In genomic region chr17:35920862-35921562, GRCm38 (mm10) we compare ENCODE assay signal across 8 mouse cellular contexts. TPM values are rescaled to one million over a fixed set of nuclear protein-coding genes. Genes with fewer than 3 reads are reported as not detected.
DNase-seq lines count a peak whose midpoint lies in the region; ATAC-seq and TF ChIP-seq lines count a peak whose summit lies in the region.

No protein-coding gene starts in this region.

- TF ChIP-seq CTCF in brain, embryonic 14.5 days (IDR thresholded peaks at IDR 0.05; ENCODE audit: borderline replicate concordance, extremely low read depth, insufficient read depth, insufficient read length), result peak; percentile 57; the same call in 1 of the 2 replicates
- peak; percentile 62 for TF ChIP-seq CTCF in heart, postnatal 0 days (IDR thresholded peaks at IDR 0.05; ENCODE audit: low read depth)

- DNase-seq in left cerebral cortex, postnatal 14 days (ENCODE audit: low spot score in 2 of 2), result peak; percentile 52 to 70
- no peak for DNase-seq in left cerebral cortex, postnatal 36 days (ENCODE audit: low spot score in 2 of 2)
- peak; percentile 76 for DNase-seq in brain, embryonic 14.5 days (ENCODE audit: low read depth)
- peak; percentile 72 for DNase-seq in heart, postnatal 0 days (ENCODE audit: low spot score)
- no peak for DNase-seq in liver, embryonic 11.5 days (ENCODE audit: low spot score)
- no peak for DNase-seq in spleen, postnatal 4 days (ENCODE audit: low spot score in 2 of 2)

- intact Hi-C loops in left cerebral cortex, postnatal 14 days (cut with DNase I), result loop anchor here (5.0 to 10.0 kb wide), 2 partner anchors 36 to 334 kb away; partner anchors contain the start of gene Rpp21
- intact Hi-C loops in left cerebral cortex, postnatal 36 days (cut with DNase I), result loop anchor here (5.0 kb wide), 1 partner anchor 61 kb away; the partner anchor contains the start of gene Prr3

- H3K36me3 ChIP-seq in heart, postnatal 0 days (replicated peaks; ENCODE audit: control insufficient read depth, insufficient read depth, low read length), result peaks cover 39% of the 10 kb centered on the region
- peaks cover 13% of the 10 kb centered on the region for H3K36me3 ChIP-seq in liver, embryonic 11.5 days (ENCODE audit: control insufficient read depth, insufficient read depth, low read length)
- peaks cover 19% of the 10 kb centered on the region for H3K36me3 ChIP-seq in neural tube, embryonic 14.5 days (ENCODE audit: control insufficient read depth, insufficient read depth, low read length)

- H3K9ac ChIP-seq in heart, postnatal 0 days (replicated peaks; ENCODE audit: low read depth, low read length), result no peak overlapping the region
- peak overlapping the region; percentile 100 for H3K9ac ChIP-seq in liver, embryonic 11.5 days (ENCODE audit: low read depth, low read length)
- H3K9ac ChIP-seq in neural tube, embryonic 14.5 days (replicated peaks; ENCODE audit: low read depth, low read length), result no peak overlapping the region; the same call in 1 of the 2 replicates

- H3K4me1 ChIP-seq in heart, postnatal 0 days (ENCODE audit: control insufficient read depth, insufficient read depth), result peaks cover 12% of the 10 kb centered on the region; the same call in 1 of the 2 replicates
- H3K4me1 ChIP-seq in liver, embryonic 11.5 days (replicated peaks; ENCODE audit: control insufficient read depth, insufficient read depth, low read length), result peaks cover 27% of the 10 kb centered on the region
- H3K4me1 ChIP-seq in neural tube, embryonic 14.5 days (ENCODE audit: control insufficient read depth, insufficient read depth, low read length), result peaks cover 18% of the 10 kb centered on the region

- no peak for ATAC-seq in heart, postnatal 0 days (ENCODE audit: insufficient read depth, low read depth)
- ATAC-seq in liver, embryonic 11.5 days (replicated peaks; ENCODE audit: low FRiP score), result no peak
- ATAC-seq in neural tube, embryonic 14.5 days (ENCODE audit: low read depth), result no peak
- ATAC-seq in granulocyte monocyte progenitor cell, adult 5-6 weeks (replicated peaks; ENCODE audit: poor library complexity, severe bottlenecking), result no peak

- TF ChIP-seq EP300 in heart, postnatal 0 days (IDR thresholded peaks at IDR 0.05; ENCODE audit: low read depth), result no peak

- H3K9me3 ChIP-seq in heart, postnatal 0 days (replicated peaks; ENCODE audit: control insufficient read depth, low read length), result no peaks in the 10 kb centered on the region
- no peaks in the 10 kb centered on the region for H3K9me3 ChIP-seq in liver, embryonic 11.5 days (ENCODE audit: control insufficient read depth, low read length)
- H3K9me3 ChIP-seq in neural tube, embryonic 14.5 days (ENCODE audit: control insufficient read depth, low read length), result no peaks in the 10 kb centered on the region

- no peaks in the 10 kb centered on the region for H3K27me3 ChIP-seq in heart, postnatal 0 days (ENCODE audit: control insufficient read depth, insufficient read depth, low read length)
- no peaks in the 10 kb centered on the region for H3K27me3 ChIP-seq in liver, embryonic 11.5 days (replicated peaks; ENCODE audit: control insufficient read depth, insufficient read depth, low read length)
- H3K27me3 ChIP-seq in neural tube, embryonic 14.5 days (ENCODE audit: control insufficient read depth, insufficient read depth, low read length), result no peaks in the 10 kb centered on the region

- TF ChIP-seq POLR2A in brain, embryonic 14.5 days (IDR thresholded peaks at IDR 0.05; ENCODE audit: borderline replicate concordance, extremely low read depth, insufficient read depth, insufficient read length, poor library complexity, severe bottlenecking), result no peak

- no peak overlapping the region; the same call in 1 of the 2 replicates for H3K27ac ChIP-seq in heart, postnatal 0 days (ENCODE audit: low read depth)
- peak overlapping the region; percentile 99 for H3K27ac ChIP-seq in liver, embryonic 11.5 days (ENCODE audit: low read depth, low read length)
- H3K27ac ChIP-seq in neural tube, embryonic 14.5 days (ENCODE audit: low read depth, low read length), result peak overlapping the region; percentile 97

- no peak overlapping the region for H3K4me2 ChIP-seq in heart, postnatal 0 days (ENCODE audit: low read depth, low read length)
- peak overlapping the region; percentile 99 for H3K4me2 ChIP-seq in liver, embryonic 11.5 days
- H3K4me2 ChIP-seq in neural tube, embryonic 14.5 days (ENCODE audit: low read depth, low read length), result peak overlapping the region; percentile 69

- 71% methylated on average over 5 of the region's 5 CpGs for WGBS in heart, postnatal 0 days
- WGBS in liver, embryonic 11.5 days, result 82% methylated on average over 5 of the region's 5 CpGs
- 68% methylated on average over 5 of the region's 5 CpGs for WGBS in neural tube, embryonic 14.5 days

- no peak overlapping the region for H3K4me3 ChIP-seq in heart, postnatal 0 days (ENCODE audit: low read depth, low read length)
- no peak overlapping the region for H3K4me3 ChIP-seq in liver, embryonic 11.5 days (ENCODE audit: low read depth, low read length)
- no peak overlapping the region for H3K4me3 ChIP-seq in neural tube, embryonic 14.5 days (ENCODE audit: low read depth, low read length)

RNA-seq across cellular contexts. Expression of gene Ppp1r10, which starts 4.8 kb away (rescaled TPM):
- 10 to 100 TPM; 62.1 to 68.3 TPM for total RNA-seq in left cerebral cortex, postnatal 14 days (2021)
- 10 to 100 TPM; 62.5 to 84.5 TPM for total RNA-seq in left cerebral cortex, postnatal 36 days (2021)
- 52.8 and 60.8 TPM in 2 replicates for polyA plus RNA-seq in brain, embryonic 14.5 days (2012; rRNA removed)
- 11.2 and 20.7 TPM in 2 replicates for total RNA-seq in heart, postnatal 0 days (2014; rRNA removed; ENCODE audit: low replicate concordance)
- polyA plus RNA-seq in heart, postnatal 0 days (2015; fragmentation: Nextera tagmentation; extraction: Ambion mirVana), result 14.8 and 20.2 TPM in 2 replicates
- polyA plus RNA-seq in liver, embryonic 11.5 days (2014; fragmentation: Nextera tagmentation; extraction: Ambion mirVana), result 35.4 and 39.7 TPM in 2 replicates
- polyA plus RNA-seq in neural tube, embryonic 14.5 days (2014; fragmentation: Nextera tagmentation; extraction: Ambion mirVana), result 31.9 and 39.0 TPM in 2 replicates
- total RNA-seq in granulocyte monocyte progenitor cell, adult 5-6 weeks (2014; fragmentation: Nextera tagmentation), result 78.2 and 83.9 TPM in 2 replicates
- 79.2 and 87.5 TPM in 2 replicates for total RNA-seq in granulocyte monocyte progenitor cell, adult 5-6 weeks (2017)

RNA-seq across cellular contexts. Expression of gene Mrps18b, which starts 4.8 kb away (rescaled TPM):
- 10 to 100 TPM; 40.0 to 41.7 TPM for total RNA-seq in left cerebral cortex, postnatal 14 days (2021)
- total RNA-seq in left cerebral cortex, postnatal 36 days (2021), result 10 to 100 TPM; 38.0 to 46.2 TPM
- polyA plus RNA-seq in brain, embryonic 14.5 days (2012; rRNA removed), result 43.9 and 51.4 TPM in 2 replicates
- total RNA-seq in heart, postnatal 0 days (2014; rRNA removed; ENCODE audit: low replicate concordance), result 38.0 and 73.7 TPM in 2 replicates
- 68.6 and 77.0 TPM in 2 replicates for polyA plus RNA-seq in heart, postnatal 0 days (2015; fragmentation: Nextera tagmentation; extraction: Ambion mirVana)
- polyA plus RNA-seq in liver, embryonic 11.5 days (2014; fragmentation: Nextera tagmentation; extraction: Ambion mirVana), result 167 and 172 TPM in 2 replicates
- polyA plus RNA-seq in neural tube, embryonic 14.5 days (2014; fragmentation: Nextera tagmentation; extraction: Ambion mirVana), result 65.3 and 66.2 TPM in 2 replicates
- total RNA-seq in granulocyte monocyte progenitor cell, adult 5-6 weeks (2014; fragmentation: Nextera tagmentation), result 100 and 151 TPM in 2 replicates
- 62.6 and 72.8 TPM in 2 replicates for total RNA-seq in granulocyte monocyte progenitor cell, adult 5-6 weeks (2017)

RNA-seq across cellular contexts. Expression of gene Atat1, which starts 11.1 kb away (rescaled TPM):
- 10 to 100 TPM; 64.6 to 69.9 TPM for total RNA-seq in left cerebral cortex, postnatal 14 days (2021)
- total RNA-seq in left cerebral cortex, postnatal 36 days (2021), result 10 to 100 TPM; 51.1 to 63.9 TPM
- 638 and 656 TPM in 2 replicates for polyA plus RNA-seq in brain, embryonic 14.5 days (2012; rRNA removed)
- 28.6 and 31.0 TPM in 2 replicates for total RNA-seq in heart, postnatal 0 days (2014; rRNA removed; ENCODE audit: low replicate concordance)
- polyA plus RNA-seq in heart, postnatal 0 days (2015; fragmentation: Nextera tagmentation; extraction: Ambion mirVana), result 19.1 and 19.8 TPM in 2 replicates
- 39.5 and 40.0 TPM in 2 replicates for polyA plus RNA-seq in liver, embryonic 11.5 days (2014; fragmentation: Nextera tagmentation; extraction: Ambion mirVana)
- 448 and 481 TPM in 2 replicates for polyA plus RNA-seq in neural tube, embryonic 14.5 days (2014; fragmentation: Nextera tagmentation; extraction: Ambion mirVana)
- 17.8 and 25.6 TPM in 2 replicates for total RNA-seq in granulocyte monocyte progenitor cell, adult 5-6 weeks (2014; fragmentation: Nextera tagmentation)
- 5.4 and 8.0 TPM in 2 replicates for total RNA-seq in granulocyte monocyte progenitor cell, adult 5-6 weeks (2017)

RNA-seq across cellular contexts. Expression of gene 2310061I04Rik, which starts 23.8 kb away (rescaled TPM):
- 10 to 100 TPM; 65.2 to 66.9 TPM for total RNA-seq in left cerebral cortex, postnatal 14 days (2021)
- total RNA-seq in left cerebral cortex, postnatal 36 days (2021), result 10 to 100 TPM; 58.4 to 62.0 TPM
- polyA plus RNA-seq in brain, embryonic 14.5 days (2012; rRNA removed), result 83.5 and 92.4 TPM in 2 replicates
- 32.5 and 36.6 TPM in 2 replicates for total RNA-seq in heart, postnatal 0 days (2014; rRNA removed; ENCODE audit: low replicate concordance)
- polyA plus RNA-seq in heart, postnatal 0 days (2015; fragmentation: Nextera tagmentation; extraction: Ambion mirVana), result 51.9 and 53.1 TPM in 2 replicates
- 33.7 and 34.0 TPM in 2 replicates for polyA plus RNA-seq in liver, embryonic 11.5 days (2014; fragmentation: Nextera tagmentation; extraction: Ambion mirVana)
- polyA plus RNA-seq in neural tube, embryonic 14.5 days (2014; fragmentation: Nextera tagmentation; extraction: Ambion mirVana), result 57.9 and 74.2 TPM in 2 replicates
- 97.8 and 112 TPM in 2 replicates for total RNA-seq in granulocyte monocyte progenitor cell, adult 5-6 weeks (2014; fragmentation: Nextera tagmentation)
- total RNA-seq in granulocyte monocyte progenitor cell, adult 5-6 weeks (2017), result 6.2 and 8.4 TPM in 2 replicates

RNA-seq across cellular contexts. Expression of gene Dhx16, which starts 41.4 kb away (rescaled TPM):
- 10 to 100 TPM; 30.1 to 32.1 TPM for total RNA-seq in left cerebral cortex, postnatal 14 days (2021)
- total RNA-seq in left cerebral cortex, postnatal 36 days (2021), result 10 to 100 TPM; 26.0 to 32.0 TPM
- polyA plus RNA-seq in brain, embryonic 14.5 days (2012; rRNA removed), result 66.0 and 71.9 TPM in 2 replicates
- 18.2 and 24.1 TPM in 2 replicates for total RNA-seq in heart, postnatal 0 days (2014; rRNA removed; ENCODE audit: low replicate concordance)
- polyA plus RNA-seq in heart, postnatal 0 days (2015; fragmentation: Nextera tagmentation; extraction: Ambion mirVana), result 14.9 and 15.0 TPM in 2 replicates
- 69.1 and 70.4 TPM in 2 replicates for polyA plus RNA-seq in liver, embryonic 11.5 days (2014; fragmentation: Nextera tagmentation; extraction: Ambion mirVana)
- polyA plus RNA-seq in neural tube, embryonic 14.5 days (2014; fragmentation: Nextera tagmentation; extraction: Ambion mirVana), result 22.4 and 37.5 TPM in 2 replicates
- 79.2 and 111 TPM in 2 replicates for total RNA-seq in granulocyte monocyte progenitor cell, adult 5-6 weeks (2014; fragmentation: Nextera tagmentation)
- total RNA-seq in granulocyte monocyte progenitor cell, adult 5-6 weeks (2017), result 44.3 and 57.8 TPM in 2 replicates

Comparison
In these comparisons a context has a peak if more than half of its experiments do, and no peak if none do; other contexts are left out.
1. DNase-seq: peak in left cerebral cortex, postnatal 14 days (2 of 2), brain, embryonic 14.5 days (single experiment) and heart, postnatal 0 days (single experiment); none in left cerebral cortex, postnatal 36 days (0 of 2), liver, embryonic 11.5 days (single experiment) and spleen, postnatal 4 days (0 of 2).